Mouse (Mus musculus) kidney, adult 2 months (tissue): Measurements from ENCODE around the gene Fam107b. TPM values are rescaled to one million over a fixed set of nuclear protein-coding genes. Genes with fewer than 3 reads are reported as not detected.

Experiments used
- DNase-seq: peaks from one replicate; pipeline ENCODE4 v3.0.0; 2021
- H3K27ac ChIP-seq: fragments of 200-500 bp; 2 replicates; pipeline ENCODE4 v1.5.1; 2012; ENCODE audit warnings: low read depth, low read length, control low read depth, inconsistent platforms; ENCODE audit not compliant: insufficient read depth
- H3K27me3 ChIP-seq: fragments of 200-500 bp; replicated peaks from 2 replicates; pipeline ENCODE4 v1.6.1; 2012; ENCODE audit warnings: mild to moderate bottlenecking, moderate library complexity, low read length, inconsistent platforms; ENCODE audit not compliant: control insufficient read depth, insufficient read depth
- H3K36me3 ChIP-seq: fragments of 200-500 bp; 2 replicates; pipeline ENCODE4 v1.6.1; 2012; ENCODE audit warnings: mild to moderate bottlenecking, moderate library complexity, low read length, inconsistent platforms; ENCODE audit not compliant: control insufficient read depth, insufficient read depth
- H3K4me1 ChIP-seq: fragments of 200-500 bp; 2 replicates; pipeline ENCODE4 v1.6.1; 2011; ENCODE audit warnings: low read length; ENCODE audit not compliant: control insufficient read depth, insufficient read depth
- H3K4me3 ChIP-seq: fragments of 200-500 bp; 2 replicates; pipeline ENCODE4 v1.5.1; 2011; ENCODE audit warnings: mild to moderate bottlenecking, low read depth, low read length, control low read depth; ENCODE audit not compliant: insufficient read depth
- CTCF ChIP-seq: fragments of 200-500 bp; conservative IDR thresholded peaks from 2 replicates; pipeline ENCODE4 v1.5.1; 2011; ENCODE audit warnings: low read depth, mild to moderate bottlenecking, control low read depth, low read length, moderate library complexity, mixed read lengths; ENCODE audit not compliant: insufficient read depth, insufficient read length
- POLR2A ChIP-seq: fragments of 200-500 bp; IDR thresholded peaks from one replicate; pipeline ENCODE4 v1.6.1; 2011; ENCODE audit warnings: low read depth, low read length, control low read depth
- WGBS: fragments of 180-500 bp; shearing (Covaris S2); methylation state at CpG from one replicate; pipeline ENCODE4 v1.1.7; 2018; 5-methylcytosine and 5-hydroxymethylcytosine counted together
- polyA plus RNA-seq: library from polyadenylated mRNA; depleted of rRNA; stranded (reverse); fragments of >200 nt; gene quantifications from 2 replicates; pipeline ENCODE4 v1.2.3, GENCODE M21; 2012

Gene Fam107b
- polyA plus RNA-seq, 1 experiment = 54.3 TPM

- H3K4me3 ChIP-seq = no peak overlapping the region
- H3K36me3 ChIP-seq = no peaks in the 10 kb centered on the region
- DNase-seq = no peak
- WGBS = 74% methylated on average over 3 of the region's 3 CpGs
- no peak for TF ChIP-seq POLR2A
- no peak for TF ChIP-seq CTCF
- no peaks in the 10 kb centered on the region for H3K4me1 ChIP-seq
- H3K27me3 ChIP-seq = no peaks in the 10 kb centered on the region
- H3K27ac ChIP-seq = no peak overlapping the region
Observed at GRCm38 (mm10) chr2:3585231-3585783, 15.0 kb downstream of the Fam107b start.

GRCm38 (mm10) chr2:3590086-3590915, 20.0 kb downstream of the Fam107b start:
- Histone ChIP-seq H3K27ac (no peak overlapping the region), H3K4me3 (no peak overlapping the region), H3K27me3 (no peaks in the 10 kb centered on the region), H3K4me1 (no peaks in the 10 kb centered on the region), H3K36me3 (no peaks in the 10 kb centered on the region)
- TF ChIP-seq POLR2A (no peak), CTCF (no peak)
- 92% methylated on average over 6 of the region's 6 CpGs for WGBS
- DNase-seq = no peak

GRCm38 (mm10) chr2:3590916-3591197, 20.6 kb downstream of the Fam107b start:
- TF ChIP-seq POLR2A = no peak
- TF ChIP-seq CTCF = no peak
- Histone ChIP-seq H3K27ac (no peak overlapping the region), H3K36me3 (no peaks in the 10 kb centered on the region), H3K4me3 (no peak overlapping the region), H3K27me3 (no peaks in the 10 kb centered on the region), H3K4me1 (no peaks in the 10 kb centered on the region)
- DNase-seq = no peak
- WGBS = 97% methylated on average over 1 of the region's 1 CpGs

- 74% methylated on average over 2 of the region's 2 CpGs for WGBS
- Histone ChIP-seq H3K27me3 (no peaks in the 10 kb centered on the region), H3K27ac (no peak overlapping the region), H3K4me3 (no peak overlapping the region), H3K36me3 (no peaks in the 10 kb centered on the region), H3K4me1 (no peaks in the 10 kb centered on the region)
- no peak for DNase-seq
- TF ChIP-seq POLR2A (no peak), CTCF (no peak)
Observed at GRCm38 (mm10) chr2:3594663-3595318, 24.5 kb downstream of the Fam107b start.

GRCm38 (mm10) chr2:3600421-3600820, 30.1 kb downstream of the Fam107b start:
- TF ChIP-seq CTCF = no peak
- TF ChIP-seq POLR2A = no peak
- Histone ChIP-seq H3K36me3 (no peaks in the 10 kb centered on the region), H3K4me3 (no peak overlapping the region), H3K27me3 (no peaks in the 10 kb centered on the region), H3K27ac (no peak overlapping the region), H3K4me1 (no peaks in the 10 kb centered on the region)
- no peak for DNase-seq
- WGBS = 69% methylated on average over 3 of the region's 3 CpGs

- no peaks in the 10 kb centered on the region for H3K4me1 ChIP-seq
- no peaks in the 10 kb centered on the region for H3K27me3 ChIP-seq
- DNase-seq = no peak
- WGBS = 91% methylated on average over 3 of the region's 3 CpGs
- H3K36me3 ChIP-seq = no peaks in the 10 kb centered on the region
- no peak for TF ChIP-seq POLR2A
- no peak for TF ChIP-seq CTCF
- no peak overlapping the region for H3K4me3 ChIP-seq
- H3K27ac ChIP-seq = no peak overlapping the region
Observed at GRCm38 (mm10) chr2:3602599-3602998, 32.3 kb downstream of the Fam107b start.

GRCm38 (mm10) chr2:3603181-3603580, 32.9 kb downstream of the Fam107b start:
- H3K4me3 ChIP-seq = no peak overlapping the region
- H3K27ac ChIP-seq = no peak overlapping the region
- no peak for TF ChIP-seq CTCF
- no peak for TF ChIP-seq POLR2A
- H3K27me3 ChIP-seq = no peaks in the 10 kb centered on the region
- no peaks in the 10 kb centered on the region for H3K4me1 ChIP-seq
- H3K36me3 ChIP-seq = no peaks in the 10 kb centered on the region
- 85% methylated on average over 5 of the region's 5 CpGs for WGBS
- no peak for DNase-seq
